ENCODE assay signal across 18 mouse cellular contexts in the genomic region with DNA sequence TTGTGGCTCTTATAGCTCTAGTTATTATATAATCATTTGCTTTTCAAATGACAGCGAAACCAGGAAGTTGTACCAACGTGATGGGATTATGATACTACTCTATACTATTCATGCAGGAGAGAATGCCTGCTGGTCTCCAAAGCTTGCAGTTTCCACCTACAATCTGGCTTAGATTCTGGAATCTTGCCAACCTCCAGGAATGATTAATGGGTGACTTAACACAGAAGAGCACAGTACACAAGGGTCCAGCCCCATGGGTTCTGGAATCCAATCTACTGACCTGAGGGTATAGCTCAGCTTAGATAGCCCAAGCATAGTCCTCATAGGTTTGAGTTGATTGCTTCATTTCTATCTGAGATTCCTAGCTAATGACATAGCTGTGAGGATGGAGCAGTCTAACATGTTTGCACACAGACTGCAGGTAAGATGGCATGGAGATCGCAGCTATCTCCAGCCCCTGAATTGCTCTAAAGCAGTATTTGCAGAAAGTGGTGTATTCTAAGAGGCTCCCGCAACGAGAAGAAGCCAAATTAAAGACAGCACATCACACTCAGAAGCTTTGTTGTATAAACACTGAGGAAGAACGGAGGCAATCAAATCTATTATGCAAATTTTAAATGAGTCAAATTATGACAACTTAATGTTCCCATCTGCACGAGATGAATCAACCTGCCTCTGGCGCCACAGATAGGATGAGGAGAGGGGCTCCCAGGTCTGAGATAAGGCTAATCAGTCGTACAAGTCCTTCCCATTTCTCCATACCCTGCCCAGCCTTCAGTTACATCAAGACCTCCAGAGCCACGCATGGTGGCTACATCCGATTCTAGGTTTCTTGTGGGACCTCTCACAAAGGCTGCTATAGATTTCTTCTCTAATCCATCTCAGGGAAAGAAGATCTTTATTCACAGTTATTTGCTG.
DNase-seq lines count a peak whose midpoint lies in the region; ATAC-seq and TF ChIP-seq lines count a peak whose summit lies in the region.
"Had no signal": no experiment of that assay in that cellular context is flagged by ENCODE, and none has a peak within 500 bp of the region (broad histone marks: within the 10 kb centered on the region; RNA-seq: fewer than 3 reads in every experiment).

No protein-coding gene starts in this region.

- TF ChIP-seq CTCF in embryonic fibroblast, embryonic 13.5 days (IDR thresholded peaks at IDR 0.05; ENCODE audit: borderline replicate concordance, insufficient read depth, low read length), result no peak

- no peak overlapping the region for H3K9ac ChIP-seq in hindbrain, embryonic 13.5 days
- H3K9ac ChIP-seq in hindbrain, embryonic 12.5 days, result no peak overlapping the region
- H3K9ac ChIP-seq in liver, embryonic 15.5 days, result no peak overlapping the region
- H3K9ac ChIP-seq: embryonic facial prominence, embryonic 15.5 days; forebrain, embryonic 13.5 days; neural tube, embryonic 13.5 days had no signal

- DNase-seq in 416B (ENCODE audit: low read depth), result peak; percentile 21
- no peak for DNase-seq in adrenal gland, postnatal 4 days (ENCODE audit: low spot score in 2 of 2)
- DNase-seq in layer of hippocampus, postnatal 14 days (ENCODE audit: low spot score in 2 of 2), result no peak
- DNase-seq: embryo, embryonic 11 days; left cerebral cortex, postnatal 4 days; lung, adult 2 months; lung, postnatal 36 days; thymus, postnatal 36 days had no signal

- H3K4me2 ChIP-seq in hindbrain, embryonic 13.5 days, result no peak overlapping the region
- no peak overlapping the region for H3K4me2 ChIP-seq in hindbrain, embryonic 12.5 days (replicated peaks)
- peak overlapping the region; percentile 11; the same call in 1 of the 2 replicates for H3K4me2 ChIP-seq in liver, embryonic 15.5 days
- H3K4me2 ChIP-seq: embryonic facial prominence, embryonic 15.5 days; forebrain, embryonic 13.5 days; midbrain, embryonic 11.5 days; neural tube, embryonic 13.5 days had no signal

- no peaks in the 10 kb centered on the region for H3K9me3 ChIP-seq in hindbrain, embryonic 13.5 days
- no peaks in the 10 kb centered on the region for H3K9me3 ChIP-seq in hindbrain, embryonic 12.5 days (replicated peaks)
- H3K9me3 ChIP-seq in liver, embryonic 15.5 days (replicated peaks), result no peaks in the 10 kb centered on the region
- H3K9me3 ChIP-seq: embryonic facial prominence, embryonic 15.5 days; forebrain, embryonic 13.5 days; neural tube, embryonic 13.5 days had no signal

- no peak overlapping the region for H3K4me3 ChIP-seq in hindbrain, embryonic 13.5 days
- no peak overlapping the region for H3K4me3 ChIP-seq in hindbrain, embryonic 12.5 days
- no peak overlapping the region for H3K4me3 ChIP-seq in embryonic fibroblast, embryonic 13.5 days (ENCODE audit: insufficient read depth, low read length)
- H3K4me3 ChIP-seq in liver, embryonic 15.5 days (replicated peaks), result no peak overlapping the region
- H3K4me3 ChIP-seq: embryonic facial prominence, embryonic 15.5 days; forebrain, embryonic 13.5 days; neural tube, embryonic 13.5 days had no signal

- H3K27ac ChIP-seq in hindbrain, embryonic 13.5 days, result 0 out of 2 replicates have a peak overlapping the region, but pooled peaks have one; percentile 30
- no peak overlapping the region for H3K27ac ChIP-seq in hindbrain, embryonic 12.5 days
- H3K27ac ChIP-seq in embryonic fibroblast, embryonic 13.5 days (ENCODE audit: insufficient read depth, low read length), result peak overlapping the region; percentile 94; the same call in 1 of the 2 replicates
- no peak overlapping the region for H3K27ac ChIP-seq in liver, embryonic 15.5 days (replicated peaks)
- H3K27ac ChIP-seq: embryonic facial prominence, embryonic 15.5 days; forebrain, embryonic 13.5 days; neural tube, embryonic 13.5 days had no signal

- 83% methylated on average over 11 of the region's 11 CpGs for WGBS in hindbrain, embryonic 13.5 days
- 88% methylated on average over 11 of the region's 11 CpGs for WGBS in hindbrain, embryonic 12.5 days
- WGBS in liver, embryonic 15.5 days (ENCODE audit: insufficient replicate concordance), result 29% methylated on average over 11 of the region's 11 CpGs

- H3K27me3 ChIP-seq in hindbrain, embryonic 13.5 days, result no peaks in the 10 kb centered on the region
- no peaks in the 10 kb centered on the region for H3K27me3 ChIP-seq in hindbrain, embryonic 12.5 days
- no peaks in the 10 kb centered on the region for H3K27me3 ChIP-seq in liver, embryonic 15.5 days
- H3K27me3 ChIP-seq: embryonic facial prominence, embryonic 15.5 days; forebrain, embryonic 13.5 days; neural tube, embryonic 13.5 days had no signal

- H3K36me3 ChIP-seq in hindbrain, embryonic 13.5 days, result no peaks in the 10 kb centered on the region
- H3K36me3 ChIP-seq in hindbrain, embryonic 12.5 days, result no peaks in the 10 kb centered on the region
- H3K36me3 ChIP-seq in liver, embryonic 15.5 days (replicated peaks), result no peaks in the 10 kb centered on the region
- H3K36me3 ChIP-seq: embryonic facial prominence, embryonic 15.5 days; neural tube, embryonic 13.5 days had no signal

- no peak for TF ChIP-seq POLR2A in embryonic fibroblast, embryonic 13.5 days (IDR thresholded peaks at IDR 0.05; ENCODE audit: low read depth, low read length)

- H3K4me1 ChIP-seq in hindbrain, embryonic 13.5 days (replicated peaks), result no peaks in the 10 kb centered on the region; the same call in 1 of the 2 replicates
- no peaks in the 10 kb centered on the region for H3K4me1 ChIP-seq in hindbrain, embryonic 12.5 days
- peaks cover 19% of the 10 kb centered on the region for H3K4me1 ChIP-seq in embryonic fibroblast, embryonic 13.5 days (ENCODE audit: control insufficient read depth, insufficient read depth, low read length)
- peaks cover 34% of the 10 kb centered on the region for H3K4me1 ChIP-seq in liver, embryonic 15.5 days (replicated peaks)
- H3K4me1 ChIP-seq: embryonic facial prominence, embryonic 15.5 days; forebrain, embryonic 13.5 days; neural tube, embryonic 13.5 days had no signal

- ATAC-seq in hindbrain, embryonic 13.5 days (ENCODE audit: low FRiP score), result no peak
- ATAC-seq in hindbrain, embryonic 12.5 days (ENCODE audit: low FRiP score), result no peak
- peak; percentile 73 for ATAC-seq in liver, embryonic 15.5 days (ENCODE audit: insufficient read depth)
- no peak for ATAC-seq in CD4-positive, CD25-positive, alpha-beta regulatory T cell, adult 4 months
- ATAC-seq: forebrain, embryonic 13.5 days; inflammation-experienced regulatory T-cells, adult 6 months had no signal

Comparison
In these comparisons a context has a peak if more than half of its experiments do, and no peak if none do; other contexts are left out.
1. H3K27ac ChIP-seq: peak in hindbrain, embryonic 13.5 days (single experiment) and embryonic fibroblast, embryonic 13.5 days (single experiment); none in hindbrain, embryonic 12.5 days (single experiment) and liver, embryonic 15.5 days (single experiment).